Mouse (Mus musculus): ENCODE data around the gene Vmn1r183. TPM values are rescaled to one million over a fixed set of nuclear protein-coding genes. Genes with fewer than 3 reads are reported as not detected.
"Not testable (repeated sequence)": the region's sequence is repeated elsewhere in the genome, so short reads cannot be mapped to it uniquely, and the experiment has no call there.

Gene Vmn1r183
- total RNA-seq (2021), result not detected
- polyA plus RNA-seq (2012; rRNA removed), result not detected in 2 replicates
- long read RNA-seq, result 0 reads

DNA sequence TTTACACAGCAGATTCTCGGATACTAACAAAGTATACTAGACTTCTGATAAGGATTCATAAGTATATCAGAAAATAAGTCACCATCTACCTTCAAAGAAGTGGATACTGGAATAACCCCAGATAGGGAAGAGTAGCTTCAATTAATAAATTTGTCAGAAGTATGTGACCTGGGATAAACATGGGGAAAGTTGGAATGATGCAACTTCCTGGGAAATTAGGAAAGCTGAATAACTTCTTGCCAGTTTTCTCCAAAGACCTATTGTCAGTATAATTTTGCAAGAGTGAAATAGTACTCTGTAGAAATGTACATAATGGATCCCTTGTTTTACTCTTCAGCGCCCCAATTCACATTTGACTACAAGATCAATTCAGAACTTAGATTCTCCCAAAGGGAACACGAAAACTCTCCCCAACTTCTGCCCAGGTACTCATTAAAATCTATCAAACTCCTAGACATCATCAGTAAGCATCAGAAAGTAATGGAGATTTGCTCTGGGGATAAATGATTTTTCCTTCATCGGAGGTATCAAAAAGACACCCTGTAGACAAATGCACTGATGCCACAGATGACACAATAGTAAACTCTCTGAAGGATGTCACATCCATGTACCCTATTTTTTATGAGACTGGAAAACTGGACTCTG lies at the start of gene Vmn1r183:
TSS of gene Vmn1r183 (plus strand) at position 595 of the 645 bp plus-strand sequence.
- DNase-seq, result no peak

DNA sequence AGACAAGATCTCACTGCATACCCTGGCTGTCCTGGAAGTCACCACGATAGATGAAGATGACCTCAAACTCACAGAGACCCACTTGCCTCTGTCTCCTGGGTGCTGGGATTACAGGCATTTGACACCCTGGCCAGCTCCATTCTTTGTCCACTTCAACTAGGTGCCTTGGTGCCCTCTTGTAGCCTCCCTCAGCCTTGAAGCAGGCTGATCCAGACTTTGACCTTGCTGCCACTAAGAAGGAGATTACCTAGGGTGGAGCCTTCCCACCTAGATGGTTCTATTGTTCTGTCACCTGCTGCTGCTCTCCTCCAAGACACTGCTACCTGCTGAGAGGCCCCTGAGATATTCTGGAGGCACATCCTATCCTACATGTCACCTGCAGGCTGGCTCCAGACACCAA lies 21.4 kb downstream of the Vmn1r183 start:
- not testable (repeated sequence) for DNase-seq

DNA sequence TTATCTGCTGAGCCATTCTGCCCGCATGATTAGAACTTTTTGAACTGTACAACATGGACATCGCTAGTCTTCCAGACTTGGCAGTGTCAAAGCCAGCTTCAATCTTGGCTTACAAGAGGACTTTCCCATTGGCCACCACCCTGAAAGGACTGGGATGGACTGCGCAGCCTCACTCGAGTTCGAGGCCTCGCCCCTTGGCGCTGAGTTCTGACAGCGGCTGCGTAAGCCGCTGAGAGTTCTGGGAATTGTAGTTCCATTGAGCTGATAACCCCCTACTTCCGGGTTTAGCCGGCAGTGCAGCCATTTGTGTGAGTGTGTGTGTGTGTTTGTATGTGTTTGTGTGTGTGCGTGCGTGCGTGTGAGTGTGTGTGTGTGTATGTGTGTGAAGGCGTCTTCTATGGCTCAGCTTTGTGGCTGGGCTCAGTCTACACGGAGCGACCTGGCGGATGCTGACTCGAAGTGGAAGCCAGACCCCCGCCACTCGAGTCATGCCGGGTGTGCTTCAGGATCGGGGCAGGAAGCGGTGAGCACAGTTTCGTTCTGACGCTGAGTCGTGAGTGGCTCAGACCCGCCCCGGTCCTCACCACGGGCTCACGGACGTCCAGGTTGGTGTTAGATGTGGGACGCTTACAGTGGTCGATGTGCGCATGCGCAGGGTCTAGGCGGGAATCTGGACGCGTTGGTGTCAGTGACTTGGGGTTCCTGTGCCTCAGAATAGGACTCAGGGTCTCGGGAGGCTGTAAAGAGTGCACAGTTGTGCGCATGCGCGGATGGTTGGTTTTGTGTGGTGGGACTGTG lies 28.8 kb downstream of the Vmn1r183 start, which contains the start of gene Zfp180:
TSS of gene Zfp180 (plus strand) at position 291 of the 798 bp plus-strand sequence.
- DNase-seq, result peak; percentile 97

DNA sequence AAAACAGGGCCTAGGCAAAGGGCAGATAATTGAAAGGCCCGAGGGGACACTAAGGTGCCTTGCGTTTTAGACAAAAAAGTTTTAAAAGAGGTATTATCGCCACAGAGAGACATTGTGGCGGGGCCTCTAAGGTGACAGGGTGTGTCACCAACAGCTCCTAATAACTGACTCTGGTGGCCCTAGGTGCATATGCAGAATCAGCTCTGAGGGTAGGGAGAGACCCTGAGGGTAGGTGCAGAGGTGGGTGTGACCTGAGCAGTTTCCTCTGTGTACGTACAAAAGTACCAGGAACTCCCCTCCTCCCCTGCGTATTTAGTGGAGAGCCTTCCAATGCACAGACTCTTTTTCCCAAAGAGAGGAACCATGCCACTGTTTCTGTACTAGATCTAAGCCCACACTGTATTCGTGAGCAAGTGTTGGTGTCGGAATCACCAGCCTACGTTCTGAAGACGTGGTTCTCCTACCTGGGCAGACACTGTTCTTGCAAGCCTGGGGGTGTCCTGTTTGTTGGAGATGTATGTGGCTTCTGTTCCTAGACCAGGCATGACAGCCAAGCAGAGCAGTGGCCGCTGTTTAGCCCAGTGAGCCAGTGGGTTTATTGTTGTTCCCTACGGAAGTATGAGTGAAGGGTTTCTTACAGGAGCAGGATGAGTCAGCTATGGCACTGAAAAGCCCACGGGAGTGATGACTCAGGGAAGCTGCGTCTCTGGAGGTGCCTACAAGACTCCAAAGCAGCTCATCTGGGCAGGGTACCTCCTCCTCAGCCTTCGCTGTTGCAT lies 29.6 kb downstream of the Vmn1r183 start:
- peak; percentile 47 for DNase-seq

DNA sequence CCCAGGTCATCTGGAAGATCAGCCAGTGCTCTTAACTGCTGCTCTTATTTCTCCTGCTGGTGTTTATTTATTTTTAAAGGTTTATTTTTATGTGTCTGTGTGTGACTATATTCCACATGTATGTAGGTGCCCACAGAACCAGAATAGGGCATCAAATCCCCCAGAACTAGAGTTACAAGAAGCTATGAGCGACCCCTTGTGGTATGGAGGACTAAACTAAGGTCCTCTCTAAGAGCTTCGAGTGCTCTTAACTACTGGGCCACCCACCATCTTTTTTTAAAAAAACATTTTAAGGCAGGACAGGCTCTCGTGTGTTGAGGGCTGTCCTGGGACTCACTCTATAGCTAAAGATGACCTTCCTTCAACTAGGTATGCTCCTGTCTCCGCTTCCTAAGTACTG lies 33.8 kb downstream of the Vmn1r183 start:
- no peak for DNase-seq

DNA sequence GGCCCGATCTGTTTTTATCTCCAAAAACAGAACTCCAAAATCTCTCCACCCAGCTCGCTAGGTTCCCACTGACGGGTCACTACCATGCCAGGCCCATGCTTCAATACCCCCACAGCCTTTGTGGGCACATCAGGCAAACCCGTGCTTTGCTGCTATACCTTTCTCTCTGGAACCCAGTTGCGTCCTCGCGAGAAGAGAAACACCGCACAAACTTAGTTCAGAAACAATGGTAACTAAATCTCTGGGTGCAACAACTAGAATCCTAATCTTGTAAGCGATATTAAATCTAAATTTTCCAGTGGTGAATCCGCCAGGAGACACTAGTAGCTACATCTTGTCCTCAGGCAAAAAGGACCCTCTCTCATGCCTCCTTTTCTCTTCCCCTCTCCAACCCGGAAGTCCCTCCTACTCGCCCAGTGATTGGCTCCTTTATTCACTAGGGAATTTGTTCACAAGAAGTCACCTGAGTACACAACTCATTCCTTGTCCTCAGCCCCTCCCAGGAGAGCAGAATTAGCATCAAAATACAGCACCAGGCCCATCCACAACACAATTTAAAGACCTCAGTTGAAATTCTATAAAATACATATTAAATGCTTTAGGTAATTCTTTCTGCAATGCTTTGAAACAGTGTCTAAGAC lies 34.6 kb downstream of the Vmn1r183 start:
- DNase-seq, result no peak

DNA sequence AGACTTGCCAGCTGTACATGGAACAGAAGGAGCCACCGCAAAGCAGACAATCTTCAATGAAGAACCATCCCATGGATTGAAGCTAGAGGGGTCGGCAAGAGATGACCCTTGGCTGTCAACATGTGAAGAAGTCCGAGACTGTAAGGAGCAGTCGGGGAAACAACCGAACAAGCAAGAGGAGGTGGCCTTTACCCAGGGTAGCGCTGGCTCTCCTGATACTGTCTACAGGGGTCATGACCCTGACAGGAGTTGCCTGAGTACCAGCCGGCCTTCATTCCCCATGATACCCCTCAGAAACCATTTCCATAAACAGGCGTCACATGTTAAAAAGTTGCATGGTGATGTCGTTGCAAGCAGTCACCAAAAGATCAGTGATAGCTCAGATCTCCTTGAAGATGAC lies 51.3 kb downstream of the Vmn1r183 start:
- DNase-seq, result no peak

DNA sequence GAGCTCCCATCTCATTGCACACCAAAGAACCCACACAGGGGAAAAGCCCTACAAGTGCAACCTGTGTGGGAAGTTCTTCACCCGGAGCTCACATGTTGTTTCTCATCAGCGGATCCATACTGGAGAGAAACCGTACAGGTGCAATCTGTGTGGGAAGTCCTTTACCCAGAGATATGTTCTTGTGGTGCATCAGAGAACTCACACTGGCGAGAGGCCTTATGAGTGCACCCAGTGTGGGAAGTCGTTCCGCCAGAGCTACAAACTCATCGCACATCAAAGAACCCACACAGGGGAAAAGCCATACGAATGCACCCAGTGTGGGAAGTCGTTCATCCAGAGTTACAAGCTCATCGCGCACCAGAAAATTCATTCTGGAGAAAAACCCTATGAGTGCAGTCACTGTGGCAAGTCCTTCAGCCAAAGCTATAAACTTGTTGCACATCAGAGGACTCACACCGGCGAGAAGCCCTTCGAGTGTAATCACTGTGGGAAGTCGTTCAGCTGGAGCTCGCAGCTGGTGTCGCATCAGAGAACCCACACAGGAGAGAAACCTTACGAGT lies 52.2 kb downstream of the Vmn1r183 start:
- no peak for DNase-seq

DNA sequence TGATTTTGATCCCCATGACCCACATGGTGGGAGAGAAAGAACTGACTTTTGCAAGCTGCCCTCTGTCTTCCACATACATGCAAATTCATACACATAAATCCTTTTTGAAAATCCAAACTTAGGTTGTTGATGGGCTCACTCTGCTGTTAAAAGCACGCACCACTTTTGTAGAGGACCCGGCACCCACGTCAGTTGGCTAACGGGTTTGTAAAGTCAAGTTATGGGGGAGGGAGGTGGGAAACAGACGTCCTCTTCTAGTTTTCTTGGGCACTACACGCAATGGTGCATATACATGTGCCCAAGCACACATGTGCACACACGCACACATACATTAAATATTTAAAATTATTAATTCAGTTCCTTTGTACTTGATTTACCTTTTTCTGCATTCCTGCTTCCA lies 57.8 kb downstream of the Vmn1r183 start:
- no peak for DNase-seq

DNA sequence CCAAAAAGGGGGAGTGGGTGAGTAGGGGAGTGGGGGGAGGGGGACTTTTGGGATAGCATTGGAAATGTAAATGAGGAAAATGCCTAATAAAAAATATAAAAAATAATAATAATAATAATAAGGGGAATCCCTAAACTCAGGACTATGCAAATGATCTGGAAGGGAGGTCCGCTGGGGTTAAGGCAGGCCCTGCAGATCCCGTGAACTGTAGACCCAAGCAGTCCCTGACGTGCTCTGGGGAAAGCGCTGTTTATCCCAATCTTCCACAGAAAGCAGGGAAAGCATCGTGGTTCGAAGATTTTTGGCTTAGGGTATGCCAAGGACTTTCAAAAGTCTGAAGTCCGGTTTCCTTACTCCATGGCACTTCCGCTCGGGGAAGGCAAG lies 58.7 kb downstream of the Vmn1r183 start:
- DNase-seq, result no peak

DNA sequence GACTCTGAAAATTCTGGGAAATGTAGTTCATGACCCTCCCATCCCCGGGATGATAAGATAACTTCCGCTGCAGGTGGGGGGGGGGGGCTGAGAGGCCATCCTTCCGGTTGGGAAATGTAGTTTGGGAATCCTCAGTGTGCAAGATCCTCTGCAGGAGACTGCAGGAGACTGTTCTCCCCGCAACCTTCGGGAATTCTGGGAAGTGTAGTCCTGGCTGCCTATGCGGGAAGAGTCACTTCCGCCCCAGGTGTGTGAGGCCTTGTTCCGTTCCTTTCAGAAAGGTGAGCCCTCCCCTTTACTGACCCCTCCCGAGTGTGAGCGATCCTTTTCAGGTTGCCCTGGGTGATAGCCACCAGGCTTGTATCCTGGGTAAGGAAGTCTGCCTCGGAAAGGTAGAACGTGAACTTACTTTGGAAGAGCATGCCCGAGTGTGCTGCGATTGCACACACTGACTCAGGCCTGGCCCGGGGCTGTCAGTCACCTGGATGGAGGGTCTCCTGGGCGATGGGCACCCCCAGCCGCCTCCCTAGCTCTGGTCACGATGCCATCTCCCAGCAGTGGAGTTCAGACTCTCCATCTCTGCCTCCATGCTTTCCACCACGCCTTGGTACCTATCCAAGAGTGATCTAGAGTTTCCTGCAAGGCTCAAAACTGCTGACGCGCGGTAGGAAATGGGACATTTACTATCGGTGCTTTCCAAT lies 59.3 kb downstream of the Vmn1r183 start, which contains the start of gene Zfp112:
TSS of gene Zfp112 (plus strand) at position 159 of the 701 bp plus-strand sequence.
- DNase-seq, result peak; percentile 89

DNA sequence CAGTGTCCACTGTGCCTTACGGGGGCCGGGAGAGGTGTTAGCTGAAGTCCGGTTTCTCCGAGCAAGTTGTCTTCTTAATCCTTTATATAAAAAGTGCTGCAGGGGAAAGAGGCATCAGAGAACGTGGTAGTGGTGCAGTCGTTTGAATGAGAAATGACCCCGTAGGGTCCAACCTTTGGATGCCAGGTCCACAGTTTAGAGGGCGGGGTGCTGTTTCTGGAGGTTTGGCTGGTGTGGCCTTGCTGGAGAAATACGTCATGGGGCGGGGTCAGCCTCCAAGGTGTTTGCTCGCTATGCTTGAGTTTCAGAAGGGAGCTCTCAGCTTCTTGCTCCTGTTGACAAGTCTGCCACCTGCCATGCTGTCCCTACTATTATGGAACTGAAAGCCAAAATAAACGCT lies 59.9 kb downstream of the Vmn1r183 start:
- DNase-seq, result peak; percentile 75

Other genes with a start within 250 kb of the Vmn1r183 start
- not detected for gene Vmn1r175, start 242.6 kb upstream of the Vmn1r183 start, total RNA-seq (2021)
- not detected in 2 replicates for gene Vmn1r175, start 242.6 kb upstream of the Vmn1r183 start, polyA plus RNA-seq (2012; rRNA removed)
- gene Vmn1r176, start 215.9 kb upstream of the Vmn1r183 start, total RNA-seq (2021), result not detected
- gene Vmn1r176, start 215.9 kb upstream of the Vmn1r183 start, polyA plus RNA-seq (2012; rRNA removed), result not detected in 2 replicates
- not detected for gene Vmn1r177, start 186.8 kb upstream of the Vmn1r183 start, total RNA-seq (2021)
- gene Vmn1r177, start 186.8 kb upstream of the Vmn1r183 start, polyA plus RNA-seq (2012; rRNA removed), result not detected in 2 replicates
- not detected for gene Vmn1r178, start 161.2 kb upstream of the Vmn1r183 start, total RNA-seq (2021)
- not detected in 2 replicates for gene Vmn1r178, start 161.2 kb upstream of the Vmn1r183 start, polyA plus RNA-seq (2012; rRNA removed)
- not detected for gene Vmn1r179, start 126.3 kb upstream of the Vmn1r183 start, total RNA-seq (2021)
- gene Vmn1r179, start 126.3 kb upstream of the Vmn1r183 start, polyA plus RNA-seq (2012; rRNA removed), result not detected in 2 replicates
- not detected for gene Vmn1r180, start 102.6 kb upstream of the Vmn1r183 start, total RNA-seq (2021)
- not detected in 2 replicates for gene Vmn1r180, start 102.6 kb upstream of the Vmn1r183 start, polyA plus RNA-seq (2012; rRNA removed)
- not detected for gene Vmn1r181, start 78.6 kb upstream of the Vmn1r183 start, total RNA-seq (2021)
- gene Vmn1r181, start 78.6 kb upstream of the Vmn1r183 start, polyA plus RNA-seq (2012; rRNA removed), result not detected in 2 replicates
- not detected for gene V1rd19, start 51.6 kb upstream of the Vmn1r183 start, total RNA-seq (2021)
- gene V1rd19, start 51.6 kb upstream of the Vmn1r183 start, polyA plus RNA-seq (2012; rRNA removed), result not detected in 2 replicates
- 10 to 100 TPM; 21.7 to 26.3 TPM for gene Zfp180, start 28.7 kb downstream of the Vmn1r183 start, total RNA-seq (2021)
- gene Zfp180, start 28.7 kb downstream of the Vmn1r183 start, polyA plus RNA-seq (2012; rRNA removed), result 11.3 and 17.9 TPM in 2 replicates
- 1 to 10 TPM; 3.1 to 4.1 TPM for gene Zfp112, start 59.1 kb downstream of the Vmn1r183 start, total RNA-seq (2021)
- 1.8 and 2.2 TPM in 2 replicates for gene Zfp112, start 59.1 kb downstream of the Vmn1r183 start, polyA plus RNA-seq (2012; rRNA removed)
- gene Zfp235, start 80.9 kb downstream of the Vmn1r183 start, total RNA-seq (2021), result 1 to 10 TPM; 9.4 to 9.7 TPM
- gene Zfp235, start 80.9 kb downstream of the Vmn1r183 start, polyA plus RNA-seq (2012; rRNA removed), result 2.6 and 4.2 TPM in 2 replicates
- gene Zfp114, start 121.8 kb downstream of the Vmn1r183 start, total RNA-seq (2021), result under 1 TPM; 0.37 to 0.38 TPM
- 0.04 and 0.08 TPM in 2 replicates for gene Zfp114, start 121.8 kb downstream of the Vmn1r183 start, polyA plus RNA-seq (2012; rRNA removed)
- gene Zfp111, start 158.2 kb downstream of the Vmn1r183 start, total RNA-seq (2021), result 1 to 10 TPM; 6.6 to 9.4 TPM
- 0.58 and 0.70 TPM in 2 replicates for gene Zfp111, start 158.2 kb downstream of the Vmn1r183 start, polyA plus RNA-seq (2012; rRNA removed)
- gene Zfp109, start 184.3 kb downstream of the Vmn1r183 start, total RNA-seq (2021), result 1 to 10 TPM; 4.1 to 4.3 TPM
- gene Zfp109, start 184.3 kb downstream of the Vmn1r183 start, polyA plus RNA-seq (2012; rRNA removed), result 0.54 and 0.65 TPM in 2 replicates
- 1 to 10 TPM; 2.2 to 3.7 TPM for gene Zfp108, start 201.5 kb downstream of the Vmn1r183 start, total RNA-seq (2021)
- 0.35 and 0.44 TPM in 2 replicates for gene Zfp108, start 201.5 kb downstream of the Vmn1r183 start, polyA plus RNA-seq (2012; rRNA removed)
- gene Zfp93, start 217.2 kb downstream of the Vmn1r183 start, total RNA-seq (2021), result 1 to 10 TPM; 4.1 to 4.3 TPM
- gene Zfp93, start 217.2 kb downstream of the Vmn1r183 start, polyA plus RNA-seq (2012; rRNA removed), result 1.1 and 1.3 TPM in 2 replicates
- 1 to 10 TPM; 7.0 to 9.6 TPM for gene Zfp61, start 248.0 kb downstream of the Vmn1r183 start, total RNA-seq (2021)
- gene Zfp61, start 248.0 kb downstream of the Vmn1r183 start, polyA plus RNA-seq (2012; rRNA removed), result 2.0 and 2.6 TPM in 2 replicates